Mouse (Mus musculus): ENCODE data around the gene Mettl16.

Mettl16 gene

DNA sequence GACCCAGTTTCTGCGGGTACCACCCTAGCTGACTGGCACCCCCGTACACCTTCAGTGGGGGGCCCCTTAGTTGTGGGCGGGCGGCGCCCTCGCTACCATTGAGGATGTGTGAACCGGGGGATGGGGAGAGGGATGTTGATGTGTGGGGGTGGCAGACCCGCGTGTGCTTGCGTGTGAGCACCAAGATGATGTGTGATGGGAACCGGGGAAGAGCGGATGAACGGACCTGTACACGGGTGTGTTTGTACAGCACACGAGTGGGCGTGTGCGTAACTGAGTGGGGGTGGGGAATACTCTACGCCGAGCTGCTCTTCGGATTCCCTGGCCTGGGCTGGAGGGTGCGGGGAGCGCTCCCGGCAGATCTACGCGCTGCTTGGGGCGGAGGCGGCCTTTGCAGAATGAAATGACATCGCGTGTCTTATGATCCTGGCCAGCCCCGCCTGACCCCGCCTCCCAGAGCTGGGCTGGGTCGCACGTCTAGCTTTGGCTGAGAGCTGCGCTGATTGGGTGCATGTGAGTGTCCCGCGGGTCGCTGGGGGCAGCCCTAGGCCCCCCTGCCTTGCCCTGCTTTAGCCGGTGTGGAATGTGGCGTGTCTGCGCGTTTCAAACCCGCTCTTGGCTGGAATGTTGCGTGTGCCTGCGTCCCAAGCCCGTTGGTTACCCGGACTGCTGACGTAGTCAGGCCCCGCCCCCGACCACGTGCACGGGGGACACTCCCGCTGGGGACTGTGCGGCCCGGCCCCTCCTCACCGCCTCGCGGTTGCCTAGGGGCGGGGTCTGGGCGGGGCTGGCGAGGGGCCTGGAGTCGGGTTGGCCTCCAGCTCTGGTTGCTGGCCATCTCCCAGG, 61.2 kb downstream of the Mettl16 start:
- peak; percentile 99 for DNase-seq (ENCODE audit: low read depth, low spot score)

DNA sequence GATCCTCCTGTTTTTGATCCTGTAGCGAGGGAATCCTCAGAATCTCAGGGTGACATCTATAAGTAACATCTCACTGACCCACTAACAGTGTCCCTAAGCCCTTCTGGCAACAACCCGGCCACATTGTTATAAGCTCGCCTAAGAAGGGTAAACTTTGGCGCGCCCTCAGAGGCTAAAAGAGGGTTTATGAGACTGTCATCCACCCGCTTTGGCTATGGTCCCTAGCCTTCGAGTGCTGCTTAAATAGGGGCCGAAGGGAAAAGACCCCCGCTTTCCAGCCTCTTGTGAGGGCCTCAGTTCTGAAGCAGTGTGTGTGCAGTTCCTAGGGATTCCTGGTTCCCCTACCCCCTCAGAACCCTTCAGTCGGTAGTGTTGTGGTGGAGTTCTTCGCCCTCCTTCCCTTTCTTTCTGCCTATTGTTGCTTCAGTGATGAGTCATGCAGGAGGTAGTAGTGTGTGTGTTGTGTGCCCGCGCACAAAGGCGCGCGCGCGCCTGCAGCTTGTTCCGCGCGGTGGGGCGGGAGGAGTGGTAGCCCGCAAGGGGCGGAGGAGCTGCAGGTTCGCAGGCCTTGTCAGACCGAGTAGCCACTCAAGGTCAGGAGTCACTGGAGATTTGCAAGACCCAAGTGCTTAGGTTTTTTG, 62.0 kb downstream of the Mettl16 start:
- no peak for DNase-seq (ENCODE audit: low read depth, low spot score)

DNA sequence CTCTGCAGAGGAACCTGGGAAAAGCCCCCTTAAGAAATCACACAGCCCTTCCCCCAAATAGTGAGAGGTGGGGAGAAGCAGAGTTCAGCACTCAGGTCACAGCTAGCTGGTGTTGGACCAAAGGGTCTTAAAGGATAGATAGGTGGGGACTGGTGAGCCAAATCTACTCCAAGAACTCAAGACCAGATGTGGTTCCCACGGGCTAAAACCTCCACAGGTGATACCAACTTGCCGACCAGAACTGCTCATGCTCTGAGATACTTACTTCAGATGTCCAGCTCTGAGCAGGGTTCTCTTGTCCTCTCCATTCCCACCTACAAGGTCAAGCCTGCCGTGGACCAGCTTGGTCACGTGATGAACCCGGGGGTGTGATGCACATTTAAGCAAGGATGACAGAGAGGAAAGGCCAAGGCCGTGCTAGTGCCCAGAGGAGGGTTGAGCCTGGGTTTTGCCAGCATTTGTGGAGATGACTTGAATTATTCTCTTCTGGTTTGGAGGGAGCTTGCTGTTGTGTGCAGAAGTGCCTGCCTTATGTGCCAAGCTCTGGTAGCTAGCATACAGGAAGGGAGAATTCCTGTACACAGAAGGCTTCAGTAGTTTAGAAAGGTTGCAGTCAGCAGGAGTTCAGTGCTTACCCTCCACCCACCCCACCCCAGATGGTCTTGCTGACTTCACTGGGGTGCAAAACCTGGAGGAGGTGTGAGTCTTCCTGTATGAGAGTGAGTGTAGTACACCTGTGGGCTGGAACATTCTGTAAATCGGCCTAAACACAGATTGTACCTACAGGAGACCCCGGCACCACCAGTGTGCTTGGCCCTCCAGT, 63.1 kb downstream of the Mettl16 start:
- DNase-seq (ENCODE audit: low read depth, low spot score): no peak

DNA sequence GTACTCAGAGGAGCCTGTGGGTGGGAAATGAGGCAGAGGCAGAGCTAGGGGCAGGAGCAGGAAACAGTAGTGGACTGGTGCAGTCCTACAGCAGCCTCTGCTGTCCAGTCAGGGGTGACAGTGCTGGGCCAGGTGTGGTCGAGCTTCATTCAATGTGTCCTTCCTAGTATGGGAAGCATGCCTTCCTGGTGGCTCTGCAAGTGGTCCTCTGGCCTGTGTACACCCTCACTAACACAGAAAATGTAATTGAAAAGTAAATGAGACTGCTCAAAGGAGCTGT, 63.7 kb downstream of the Mettl16 start:
- DNase-seq (ENCODE audit: low read depth, low spot score): no peak

DNA sequence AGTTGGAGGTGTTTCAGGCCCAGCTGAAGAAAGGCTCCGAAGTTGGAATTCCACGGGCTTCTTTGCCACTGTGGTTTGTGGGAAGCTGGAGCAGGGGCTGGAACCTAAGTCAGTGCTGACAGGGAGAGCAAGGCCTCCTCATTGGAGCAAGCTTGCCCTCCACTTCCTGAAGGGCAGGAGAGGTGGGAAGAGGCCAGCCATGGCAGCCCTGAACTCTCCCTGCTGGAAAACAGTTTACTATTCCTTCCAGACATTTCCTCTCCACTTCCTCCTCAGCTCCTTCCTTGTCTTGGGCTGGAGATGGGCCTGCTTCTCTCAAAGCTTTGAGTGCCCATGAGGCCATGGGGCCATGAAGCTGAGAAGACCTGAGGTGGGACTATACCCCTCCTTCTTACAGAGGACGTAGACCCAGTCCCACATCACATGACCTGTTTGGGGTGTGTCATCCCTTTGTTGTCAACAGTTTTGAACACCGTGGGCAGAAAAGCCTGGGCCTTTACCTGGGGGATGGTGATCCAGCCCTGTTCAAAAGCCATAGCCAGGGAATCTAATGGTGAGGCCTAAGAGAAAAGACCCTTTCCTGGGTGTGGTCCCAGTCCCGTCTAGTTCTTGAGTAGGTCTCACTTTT, 64.1 kb downstream of the Mettl16 start:
- DNase-seq (ENCODE audit: low read depth, low spot score): no peak

DNA sequence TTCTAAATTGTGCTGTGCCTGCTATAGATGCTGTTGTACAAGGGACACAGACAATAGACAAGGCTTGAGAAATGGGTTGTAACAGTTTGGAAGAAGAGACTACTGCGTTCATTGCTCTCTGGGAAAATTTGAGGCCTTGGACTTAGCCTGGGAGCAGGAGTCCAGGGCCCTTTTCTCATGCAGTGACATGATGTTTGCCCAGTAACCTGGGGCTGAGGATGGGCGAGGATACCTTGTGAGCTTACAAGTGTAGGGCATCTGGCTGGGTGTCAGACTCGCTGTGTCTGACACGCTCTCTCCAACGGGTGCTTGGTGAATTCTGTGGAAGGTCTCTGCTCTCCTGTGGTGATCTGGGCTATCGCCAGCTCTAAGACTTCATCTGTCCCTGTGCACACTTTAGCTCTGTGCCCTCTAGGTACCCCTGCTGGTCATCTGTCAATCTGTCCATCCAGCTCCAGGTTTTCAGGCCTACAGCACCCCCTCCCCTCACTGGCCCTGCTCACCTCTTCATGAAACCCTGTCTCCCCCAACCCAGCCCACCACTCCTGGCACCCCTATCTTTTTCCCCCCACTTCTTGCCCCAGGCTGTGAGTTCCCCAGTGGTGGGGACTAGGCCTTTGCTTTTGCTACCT, 65.1 kb downstream of the Mettl16 start:
- no peak for DNase-seq (ENCODE audit: low read depth, low spot score)

DNA sequence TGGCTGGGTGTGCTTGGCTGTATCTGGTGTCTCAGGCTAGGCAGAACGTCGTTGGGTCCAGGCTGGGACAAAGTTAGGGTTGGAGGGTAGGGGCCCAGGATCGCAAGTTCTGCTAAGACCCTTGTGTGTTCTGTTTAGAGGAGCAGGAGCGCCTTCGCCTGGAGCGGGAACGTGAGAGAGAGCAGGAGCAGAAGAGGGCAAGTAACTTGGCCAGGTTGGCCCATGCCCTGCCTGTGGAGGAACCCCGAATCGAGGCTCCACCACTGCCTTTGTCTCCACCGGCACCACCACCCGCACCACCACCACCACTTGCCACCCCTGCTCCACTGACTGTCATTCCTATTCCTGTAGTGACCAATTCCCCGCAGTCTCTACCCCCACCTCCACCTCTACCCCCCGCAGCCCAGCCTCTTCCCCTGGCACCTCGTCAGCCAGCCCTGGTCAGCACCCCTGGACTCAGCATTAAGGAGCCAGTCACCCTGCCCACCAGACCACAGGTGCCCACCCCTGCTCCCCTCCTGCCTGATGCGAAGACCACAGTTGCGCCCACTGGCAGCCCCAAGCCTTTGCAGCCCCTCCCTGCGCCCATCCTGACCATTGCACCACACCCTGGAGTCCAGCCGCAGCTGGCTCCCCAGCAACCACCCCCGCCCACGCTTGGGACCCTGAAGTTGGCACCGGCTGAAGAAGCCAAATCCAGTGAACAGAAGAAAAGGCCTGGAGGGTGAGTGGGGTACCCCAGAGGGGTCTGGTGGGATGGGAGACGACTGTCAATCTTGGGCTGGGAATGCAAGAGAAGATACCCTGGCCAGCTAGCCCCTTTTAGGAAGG, 65.8 kb downstream of the Mettl16 start:
- DNase-seq (ENCODE audit: low read depth, low spot score): no peak

DNA sequence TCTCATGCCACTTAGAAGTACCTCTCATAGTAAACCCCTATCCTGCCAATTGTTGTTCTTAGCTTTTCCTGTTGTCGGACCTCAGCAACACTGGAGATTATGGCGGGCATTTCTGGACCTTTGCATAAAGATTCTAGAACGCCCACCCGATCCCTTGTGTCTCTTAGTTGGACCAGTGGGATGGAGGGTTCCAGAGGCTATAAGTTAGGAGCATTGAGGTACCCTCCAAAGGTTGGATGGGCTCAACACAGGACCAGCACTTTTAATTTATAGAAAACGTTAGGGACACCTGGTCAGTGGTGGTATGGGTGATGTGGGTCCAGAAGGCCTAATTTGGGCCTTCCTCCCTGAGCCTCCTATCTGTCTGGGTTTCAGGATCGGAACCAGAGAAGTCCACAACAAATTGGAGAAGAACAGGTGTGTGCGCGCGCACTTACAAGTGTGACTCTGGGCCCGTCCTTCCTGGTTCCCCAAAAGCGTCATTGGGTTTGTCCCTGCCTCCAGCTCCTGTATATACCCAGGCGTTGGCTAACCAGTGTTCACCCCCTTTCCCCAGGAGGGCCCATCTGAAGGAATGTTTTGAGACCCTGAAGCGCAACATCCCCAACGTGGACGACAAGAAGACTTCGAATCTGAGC, 66.5 kb downstream of the Mettl16 start:
- no peak for DNase-seq (ENCODE audit: low read depth, low spot score)

DNA sequence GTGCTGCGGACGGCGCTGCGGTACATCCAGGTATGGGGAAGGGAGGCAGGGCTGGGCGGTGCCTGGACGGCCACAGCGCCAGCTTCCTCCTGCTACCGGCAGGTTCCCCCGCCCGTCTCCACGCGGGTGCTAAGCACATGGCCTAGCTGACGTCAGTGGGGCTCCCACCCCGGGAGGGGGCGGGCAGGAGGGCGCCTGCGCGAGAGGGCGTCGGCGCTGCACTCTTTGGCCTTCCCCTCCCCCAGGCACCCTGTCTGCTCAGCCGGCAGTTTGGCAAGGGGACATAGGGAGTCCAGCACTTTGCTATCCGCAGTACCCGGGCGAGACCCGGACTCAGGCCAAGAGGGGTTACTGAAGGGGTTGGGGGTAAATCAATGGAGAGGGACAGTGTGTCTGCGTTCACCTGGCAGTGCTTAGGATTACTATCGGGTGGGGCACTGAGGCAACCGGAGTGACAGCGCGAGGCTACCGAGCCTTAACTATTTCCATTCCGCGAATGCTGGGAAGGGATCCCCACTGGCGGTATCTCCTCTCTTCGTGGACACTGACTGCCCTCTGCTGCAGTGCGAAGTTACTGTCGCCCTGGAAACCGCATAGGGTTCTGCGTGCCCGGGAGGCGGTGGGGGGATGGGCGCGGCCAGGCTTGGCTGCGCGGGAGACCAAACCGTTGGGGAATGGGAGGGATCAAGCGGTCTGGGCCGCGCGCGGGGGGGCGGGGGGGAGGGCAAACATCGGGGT, 67.2 kb downstream of the Mettl16 start:
- DNase-seq (ENCODE audit: low read depth, low spot score): peak; percentile 96

DNA sequence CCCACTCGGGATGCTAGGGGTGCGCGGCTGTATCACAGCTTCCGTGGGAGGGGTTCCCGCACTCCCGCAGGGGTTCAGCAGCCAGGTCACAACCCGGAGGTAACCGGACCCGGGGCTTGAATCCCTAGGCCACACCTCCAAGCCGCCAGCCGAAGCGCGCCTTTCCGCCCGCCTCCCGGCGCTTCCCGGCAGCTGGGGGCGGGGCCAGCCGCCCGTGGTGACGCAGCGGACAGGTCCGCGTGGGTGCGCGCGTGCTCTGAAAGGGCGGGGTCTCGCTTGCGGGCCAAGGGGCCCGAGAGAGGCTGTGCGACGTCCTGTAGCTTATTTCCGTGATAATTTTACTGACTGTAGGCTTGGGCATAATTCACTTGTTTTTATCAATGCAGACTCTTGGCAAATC, 67.8 kb downstream of the Mettl16 start:
- peak; percentile 95 for DNase-seq (ENCODE audit: low read depth, low spot score)

DNA sequence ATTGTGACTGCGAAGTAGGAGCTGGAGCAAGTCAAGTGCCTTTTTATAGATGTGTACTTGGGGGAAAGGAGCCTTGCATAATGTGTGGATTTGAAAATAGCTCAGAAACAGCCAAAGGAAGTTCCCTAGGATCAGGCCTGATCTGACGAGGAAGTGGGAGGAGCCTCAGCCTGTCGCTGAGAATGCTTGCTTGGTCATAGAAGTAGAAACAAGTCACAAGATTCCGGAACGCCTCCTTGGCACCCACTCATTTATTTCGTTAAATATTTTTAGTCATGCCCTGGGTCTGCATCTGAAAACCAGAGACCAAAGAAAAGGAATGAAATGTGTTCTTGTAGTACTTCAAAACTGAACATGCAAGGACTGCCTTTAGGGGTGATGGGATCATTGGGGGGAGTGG, 68.3 kb downstream of the Mettl16 start:
- peak; percentile 84 for DNase-seq (ENCODE audit: low read depth, low spot score)

DNA sequence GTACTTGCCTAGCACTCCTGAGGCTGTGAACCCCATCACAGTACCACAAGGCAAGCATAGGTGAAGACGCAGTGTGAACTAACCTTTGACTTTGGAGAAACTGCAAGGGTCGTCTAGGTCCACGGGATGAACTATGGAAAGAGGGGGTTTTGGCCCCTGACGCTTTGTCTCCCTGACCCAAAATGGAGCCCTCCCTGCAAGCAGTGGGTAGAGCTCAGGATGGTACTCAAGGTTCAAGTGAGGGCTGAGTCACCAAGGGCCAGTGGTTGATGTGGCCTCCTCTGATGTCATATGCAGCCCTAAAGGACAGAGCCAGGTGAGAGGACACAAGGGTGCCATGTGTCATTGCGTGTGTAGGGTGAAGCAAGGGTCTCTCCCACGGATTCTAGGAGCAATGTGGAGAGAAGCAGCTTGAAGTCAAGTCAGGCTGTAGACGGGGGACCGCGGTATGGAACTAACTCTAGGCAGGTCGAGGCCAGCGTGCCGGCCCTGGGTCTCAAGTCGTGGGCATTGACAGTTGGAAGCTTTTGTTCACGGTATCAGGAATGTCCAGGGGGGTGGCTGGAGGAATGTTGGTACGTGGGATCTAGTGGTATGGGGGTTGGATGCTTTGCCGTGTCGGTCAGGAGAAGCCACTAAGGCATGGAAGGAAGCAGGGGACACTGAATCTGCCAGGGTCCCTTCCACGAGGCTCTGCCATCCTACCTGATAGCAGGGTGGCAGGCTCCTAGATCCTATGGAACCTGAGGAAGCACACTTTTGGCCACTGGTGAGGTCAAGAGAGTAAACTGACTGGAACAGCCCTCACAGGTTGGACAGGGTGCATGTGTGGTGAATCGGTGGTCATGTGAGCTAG, 69.5 kb downstream of the Mettl16 start:
- DNase-seq (ENCODE audit: low read depth, low spot score): no peak

DNA sequence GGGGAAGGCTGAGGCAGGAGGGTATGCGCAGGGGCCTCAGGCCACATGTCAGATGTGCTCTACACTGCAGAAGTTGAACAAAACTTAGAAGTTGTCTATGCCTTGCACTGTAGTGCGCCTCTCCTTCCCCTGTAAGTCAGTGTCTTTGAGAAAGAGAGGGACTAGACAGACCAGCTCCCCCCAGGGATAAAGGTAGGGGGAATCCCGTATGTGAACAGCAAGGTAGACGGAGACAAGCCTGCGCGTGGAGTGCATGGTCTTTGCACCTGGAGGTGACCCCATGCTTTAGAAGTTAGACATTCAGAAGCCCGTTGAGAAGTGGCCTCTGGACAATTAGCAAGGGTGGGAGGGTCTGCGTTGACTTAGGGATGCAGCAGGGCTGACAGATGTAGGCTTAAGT, 70.1 kb downstream of the Mettl16 start:
- DNase-seq (ENCODE audit: low read depth, low spot score): no peak

DNA sequence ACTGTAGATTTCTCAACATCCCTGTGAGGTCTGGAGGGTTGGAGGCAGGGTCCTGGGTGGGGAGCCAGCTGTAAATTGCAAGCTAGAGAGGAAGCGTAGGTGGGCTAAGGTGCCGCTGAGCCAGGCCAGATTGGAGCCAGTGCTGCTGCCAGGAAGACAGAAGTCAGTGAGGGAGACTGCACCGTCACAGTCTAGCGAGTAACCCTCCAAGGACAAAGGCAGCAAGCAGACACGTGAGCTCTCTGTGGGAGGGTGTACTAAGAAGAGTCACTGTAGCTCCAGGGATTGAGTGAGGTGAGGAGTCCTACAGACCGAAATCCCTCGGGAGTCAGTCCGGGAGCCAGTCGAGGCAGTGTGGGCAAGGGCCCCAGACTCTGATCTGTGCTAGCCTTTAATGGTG, 70.7 kb downstream of the Mettl16 start:
- DNase-seq (ENCODE audit: low read depth, low spot score): no peak

DNA sequence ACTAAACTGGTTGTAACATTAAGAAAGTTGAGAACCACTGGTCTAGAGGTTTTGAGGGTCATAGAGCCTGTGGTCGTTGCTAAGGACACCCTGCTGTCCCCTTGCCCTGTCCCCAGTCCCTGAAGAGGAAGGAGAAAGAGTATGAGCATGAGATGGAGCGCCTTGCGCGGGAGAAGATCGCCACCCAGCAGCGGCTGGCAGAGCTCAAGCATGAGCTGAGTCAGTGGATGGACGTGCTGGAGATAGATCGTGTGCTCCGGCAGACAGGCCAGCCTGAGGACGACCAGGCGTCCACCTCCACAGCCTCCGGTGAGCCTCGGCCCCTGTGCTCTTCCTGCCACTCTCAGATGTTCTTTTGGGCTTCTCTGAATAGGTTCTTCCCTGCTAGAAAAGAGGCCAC, 71.4 kb downstream of the Mettl16 start:
- no peak for DNase-seq (ENCODE audit: low read depth, low spot score)

DNA sequence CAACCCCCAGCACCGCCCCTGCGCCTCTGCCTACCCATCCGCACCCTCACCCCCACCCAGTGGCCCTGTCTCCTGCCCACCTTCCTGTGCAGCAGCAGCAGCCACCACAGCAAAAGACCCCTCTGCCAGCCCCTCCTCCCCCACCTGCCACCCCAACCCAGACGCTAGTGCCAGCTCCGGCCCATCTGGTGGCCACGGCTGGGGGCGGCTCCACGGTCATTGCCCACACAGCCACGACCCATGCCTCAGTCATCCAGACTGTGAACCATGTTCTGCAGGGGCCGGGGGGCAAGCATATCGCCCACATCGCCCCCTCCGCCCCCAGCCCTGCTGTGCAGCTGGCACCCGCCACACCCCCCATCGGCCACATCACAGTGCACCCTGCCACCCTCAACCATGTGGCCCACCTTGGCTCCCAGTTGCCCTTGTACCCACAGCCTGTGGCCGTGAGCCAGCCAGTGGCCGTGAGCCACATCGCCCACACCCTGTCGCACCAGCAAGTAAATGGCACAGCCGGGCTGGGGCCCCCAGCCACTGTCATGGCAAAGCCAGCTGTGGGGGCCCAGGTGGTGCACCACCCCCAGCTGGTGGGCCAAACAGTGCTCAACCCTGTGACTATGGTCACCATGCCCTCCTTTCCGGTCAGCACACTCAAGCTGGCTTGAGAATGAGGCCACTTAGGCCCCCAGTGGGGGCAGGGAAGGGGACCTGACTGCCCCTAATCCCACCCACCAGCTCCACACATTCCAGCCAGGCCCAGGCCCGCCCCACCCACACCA, 72.2 kb downstream of the Mettl16 start:
- no peak for DNase-seq (ENCODE audit: low read depth, low spot score)

DNA sequence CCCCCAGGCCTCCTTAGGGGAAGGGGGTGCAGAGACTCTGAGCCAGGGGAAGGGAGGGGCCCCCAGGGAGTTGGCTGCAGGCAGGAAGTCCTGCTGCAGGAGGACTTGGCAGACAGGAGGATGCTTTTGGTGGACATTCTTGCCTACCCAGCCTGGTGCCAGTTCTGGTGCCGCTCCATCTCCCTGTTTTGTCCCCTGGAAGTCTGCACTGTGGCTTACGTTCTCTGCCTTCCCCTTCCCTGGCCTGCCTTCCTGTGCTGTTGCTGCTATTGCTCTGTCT, 72.7 kb downstream of the Mettl16 start:
- no peak for DNase-seq (ENCODE audit: low read depth, low spot score)

DNA sequence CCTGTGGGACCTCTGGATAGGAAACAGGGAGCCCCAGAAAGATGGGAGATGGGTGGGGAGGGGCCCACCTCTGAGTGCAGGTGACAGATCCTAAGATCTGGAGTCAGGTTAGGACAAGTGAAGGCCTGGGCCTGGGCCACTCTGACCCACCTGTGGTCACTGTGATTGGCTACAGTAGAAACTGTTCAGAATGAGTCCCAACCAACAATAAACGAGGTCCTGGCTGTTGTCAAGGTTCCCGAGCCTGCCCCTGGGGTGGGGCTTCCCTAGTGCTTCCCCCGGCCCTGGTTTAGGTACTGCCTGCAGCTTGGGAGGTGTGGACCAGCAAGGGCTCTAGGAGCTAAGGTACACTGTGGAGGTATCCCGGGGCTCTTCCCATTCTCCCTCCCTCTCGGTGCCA, 73.1 kb downstream of the Mettl16 start:
- DNase-seq (ENCODE audit: low read depth, low spot score): no peak
